Mouse (Mus musculus) heart, embryonic 15.5 days (tissue): ENCODE measurements around the gene Dkk3. TPM values are rescaled to one million over a fixed set of nuclear protein-coding genes. Genes with fewer than 3 reads are reported as not detected.

Experiments used
- polyA plus RNA-seq: library from polyadenylated mRNA; unstranded; fragments of >200 nt; fragmentation: Nextera tagmentation; extraction: Ambion mirVana; gene quantifications from 2 replicates; pipeline ENCODE4 v1.2.1, GENCODE M21; 2015

Gene Dkk3
- polyA plus RNA-seq, 1 experiment from 2014 or later: 75.1 TPM

Other genes starting within 250 kb of the Dkk3 start
- 55.1 and 58.9 TPM in 2 replicates for gene Usp47, start 135.6 kb downstream of the Dkk3 start, polyA plus RNA-seq
- gene Mical2, start 66.8 kb upstream of the Dkk3 start, polyA plus RNA-seq: 132 and 134 TPM in 2 replicates